Comparison of ENCODE assay signal across 8 mouse cellular contexts in genomic region chr3:89510979-89511378, GRCm38 (mm10). TPM values are rescaled to one million over a fixed set of nuclear protein-coding genes. Genes with fewer than 3 reads are reported as not detected.
DNase-seq lines count a peak whose midpoint lies in the region; ATAC-seq and TF ChIP-seq lines count a peak whose summit lies in the region.

No protein-coding gene starts in this region.

- intact Hi-C loops in gastrocnemius, adult 2 months (cut with DNase I) = loop anchor here (2.0 to 10.0 kb wide), 2 partner anchors 264 to 348 kb away; partner anchors contain the start of gene Ube2q1

- H3K27ac ChIP-seq in gastrocnemius, adult 2 months = no peak overlapping the region

- ATAC-seq in megakaryocyte progenitor cell, adult 5-6 weeks (replicated peaks; ENCODE audit: poor library complexity) = peak; percentile 72

- peak; percentile 40 for DNase-seq in gastrocnemius, adult 2 months
- no peak for DNase-seq in gastrocnemius, adult 18-20 months (ENCODE audit: low spot score)
- peak; percentile 47 for DNase-seq in MEL-GATA-1-ER (ENCODE audit: extremely low read depth, low read depth)
- DNase-seq in cerebellum, postnatal 10 days = peak; percentile 85 to 88
- peak; percentile 54 to 57 for DNase-seq in frontal cortex, postnatal 36 days (ENCODE audit: low spot score in 2 of 2)
- peak; percentile 75 to 82 for DNase-seq in kidney, postnatal 4 days
- DNase-seq in splenic B cell, adult 2 months (ENCODE audit: low read depth, low spot score) = peak; percentile 56

- H3K36me3 ChIP-seq in splenic B cell, adult 2 months (ENCODE audit: control insufficient read depth, insufficient read depth, low read length, poor library complexity, severe bottlenecking) = no peaks in the 10 kb centered on the region

- peak; percentile 60 for TF ChIP-seq CTCF in gastrocnemius, adult 2 months (IDR thresholded peaks at IDR 0.05)

- H3K4me3 ChIP-seq in gastrocnemius, adult 2 months = no peak overlapping the region

- no peaks in the 10 kb centered on the region; the same call in 1 of the 2 replicates for H3K27me3 ChIP-seq in splenic B cell, adult 2 months (ENCODE audit: control insufficient read depth, insufficient read depth, low read length, poor library complexity, severe bottlenecking)

RNA-seq across cellular contexts. Expression of gene Kcnn3, which starts 9.0 kb away (rescaled TPM):
- total RNA-seq in gastrocnemius, adult 2 months (2021) = 1 to 10 TPM; 1.4 to 4.1 TPM
- total RNA-seq in gastrocnemius, adult 18-20 months (2021) = 1 to 10 TPM; 4.2 to 4.4 TPM
- not detected in 2 replicates for total RNA-seq in megakaryocyte progenitor cell, adult 5-6 weeks (2015)
- total RNA-seq in megakaryocyte progenitor cell, adult 5-6 weeks (2017) = 0.03 TPM in 1 of 2 replicates, not detected in the other

RNA-seq across cellular contexts. Expression of gene Pmvk, which starts 56.6 kb away (rescaled TPM):
- 10 to 100 TPM in 1 of 2 experiments, 1 to 10 TPM in 1; 6.3 to 11.1 TPM for total RNA-seq in gastrocnemius, adult 2 months (2021)
- 1 to 10 TPM; 8.7 to 9.2 TPM for total RNA-seq in gastrocnemius, adult 18-20 months (2021)
- 14.7 and 14.8 TPM in 2 replicates for total RNA-seq in megakaryocyte progenitor cell, adult 5-6 weeks (2015)
- 18.8 and 25.3 TPM in 2 replicates for total RNA-seq in megakaryocyte progenitor cell, adult 5-6 weeks (2017)
